ENCODE assay signal across 10 mouse cellular contexts in the genomic region with DNA sequence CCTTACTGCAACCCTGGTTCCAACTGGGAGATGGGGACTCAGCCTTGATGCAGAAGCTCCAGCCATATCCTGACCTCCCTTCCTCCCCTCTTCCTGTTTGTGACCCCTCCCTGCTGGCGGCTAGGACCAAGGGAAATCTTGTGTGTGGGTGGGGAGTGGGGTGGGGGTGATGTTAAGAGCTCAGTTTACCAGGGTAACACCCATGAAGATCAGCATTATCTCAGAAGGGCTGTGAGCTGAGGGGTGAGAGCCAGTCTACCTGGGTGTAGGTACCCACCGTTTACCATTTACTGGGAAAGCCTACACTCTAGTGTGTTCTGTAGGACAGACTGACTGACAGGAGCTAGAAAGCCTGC. TPM values are rescaled to one million over a fixed set of nuclear protein-coding genes. Genes with fewer than 3 reads are reported as not detected.
DNase-seq lines count a peak whose midpoint lies in the region; ATAC-seq and TF ChIP-seq lines count a peak whose summit lies in the region.
"Had no signal": no experiment of that assay in that cellular context is flagged by ENCODE, and none has a peak within 500 bp of the region (broad histone marks: within the 10 kb centered on the region; RNA-seq: fewer than 3 reads in every experiment).

No protein-coding gene starts in this region.

- no peak overlapping the region for H3K9ac ChIP-seq in stomach, embryonic 14.5 days (replicated peaks; ENCODE audit: low read depth, low read length)
- no peak overlapping the region for H3K9ac ChIP-seq in stomach, postnatal 0 days (ENCODE audit: low read length)
- H3K9ac ChIP-seq: liver, embryonic 14.5 days had no signal

- peak overlapping the region; percentile 85 for H3K4me3 ChIP-seq in cerebellum, adult 2 months (replicated peaks; ENCODE audit: insufficient read depth, low read depth, low read length)
- H3K4me3 ChIP-seq in stomach, embryonic 14.5 days (ENCODE audit: low read depth, low read length) = no peak overlapping the region
- no peak overlapping the region for H3K4me3 ChIP-seq in stomach, postnatal 0 days (ENCODE audit: low read depth, low read length)
- H3K4me3 ChIP-seq in midbrain, embryonic 10.5 days = peak overlapping the region; percentile 70
- peak overlapping the region; percentile 70; the same call in 1 of the 2 replicates for H3K4me3 ChIP-seq in olfactory bulb, adult 2 months (ENCODE audit: insufficient read depth, low read depth, low read length)
- H3K4me3 ChIP-seq: megakaryocyte, embryonic 14.5 days had no signal

- no peak for TF ChIP-seq POLR2A in cerebellum, adult 2 months (IDR thresholded peaks at IDR 0.05; ENCODE audit: borderline replicate concordance, insufficient read depth, low read length)
- no peak for TF ChIP-seq POLR2A in olfactory bulb, adult 2 months (IDR thresholded peaks at IDR 0.05; ENCODE audit: insufficient read depth, low read depth, low read length)

- H3K27me3 ChIP-seq in cerebellum, adult 2 months (ENCODE audit: control insufficient read depth, insufficient read depth, low read length) = no peaks in the 10 kb centered on the region
- H3K27me3 ChIP-seq in stomach, embryonic 14.5 days (ENCODE audit: control insufficient read depth, insufficient read depth, low read length) = peaks cover 40% of the 10 kb centered on the region
- H3K27me3 ChIP-seq in stomach, postnatal 0 days (ENCODE audit: control insufficient read depth, insufficient read depth, low read length) = peaks cover 12% of the 10 kb centered on the region; the same call in 1 of the 2 replicates
- peaks cover 80% of the 10 kb centered on the region for H3K27me3 ChIP-seq in midbrain, embryonic 10.5 days (ENCODE audit: low read depth, poor library complexity, severe bottlenecking)

- 0 out of 2 replicates have a peak overlapping the region, but pooled peaks have one; percentile 40 for H3K4me2 ChIP-seq in stomach, embryonic 14.5 days (replicated peaks; ENCODE audit: low read depth, low read length)
- H3K4me2 ChIP-seq in stomach, postnatal 0 days (replicated peaks; ENCODE audit: low read depth) = no peak overlapping the region

- no peak overlapping the region for H3K27ac ChIP-seq in cerebellum, adult 2 months (ENCODE audit: insufficient read depth, low read length)
- no peak overlapping the region for H3K27ac ChIP-seq in stomach, embryonic 14.5 days (ENCODE audit: low read length)
- no peak overlapping the region for H3K27ac ChIP-seq in stomach, postnatal 0 days (replicated peaks)
- peak overlapping the region; percentile 70; the same call in 1 of the 2 replicates for H3K27ac ChIP-seq in midbrain, embryonic 10.5 days (replicated peaks)
- H3K27ac ChIP-seq in olfactory bulb, adult 2 months (ENCODE audit: insufficient read depth, low read depth, low read length) = no peak overlapping the region
- H3K27ac ChIP-seq: liver, embryonic 14.5 days had no signal

- H3K9me3 ChIP-seq in stomach, embryonic 14.5 days (ENCODE audit: control insufficient read depth, low read depth, low read length) = no peaks in the 10 kb centered on the region
- H3K9me3 ChIP-seq in stomach, postnatal 0 days (ENCODE audit: control insufficient read depth, low read length) = no peaks in the 10 kb centered on the region
- H3K9me3 ChIP-seq in midbrain, embryonic 10.5 days (replicated peaks) = no peaks in the 10 kb centered on the region

- H3K4me1 ChIP-seq in cerebellum, adult 2 months (ENCODE audit: control insufficient read depth, insufficient read depth, low read length) = peaks cover 19% of the 10 kb centered on the region
- 0 out of 2 replicates have a peak, but pooled peaks cover 3% of the 10 kb centered on the region for H3K4me1 ChIP-seq in stomach, embryonic 14.5 days (ENCODE audit: control insufficient read depth, insufficient read depth, low read length)
- H3K4me1 ChIP-seq in stomach, postnatal 0 days (replicated peaks; ENCODE audit: control insufficient read depth, insufficient read depth) = no peaks in the 10 kb centered on the region
- peaks cover 43% of the 10 kb centered on the region for H3K4me1 ChIP-seq in midbrain, embryonic 10.5 days
- H3K4me1 ChIP-seq in olfactory bulb, adult 2 months (ENCODE audit: control insufficient read depth, insufficient read depth, low read length) = peaks cover 17% of the 10 kb centered on the region

- H3K36me3 ChIP-seq in stomach, embryonic 14.5 days (ENCODE audit: control insufficient read depth, insufficient read depth, low read length) = no peaks in the 10 kb centered on the region
- no peaks in the 10 kb centered on the region for H3K36me3 ChIP-seq in stomach, postnatal 0 days (ENCODE audit: control insufficient read depth, insufficient read depth, low read length)
- no peaks in the 10 kb centered on the region for H3K36me3 ChIP-seq in midbrain, embryonic 10.5 days

- no peak for TF ChIP-seq EP300 in stomach, postnatal 0 days (optimal IDR thresholded peaks at IDR 0.05)

- ATAC-seq in stomach, embryonic 14.5 days (ENCODE audit: insufficient number of reproducible peaks, insufficient read depth, low FRiP score, low read depth) = no peak
- ATAC-seq in stomach, postnatal 0 days (ENCODE audit: low FRiP score, low TSS enrichment) = no peak; the same call in 1 of the 2 replicates
- ATAC-seq in CD4-positive, CD25-positive, alpha-beta regulatory T cell, adult 4 months = no peak

- no peak for TF ChIP-seq CTCF in cerebellum, adult 2 months (IDR thresholded peaks at IDR 0.05; ENCODE audit: borderline replicate concordance, insufficient read depth, low read depth, low read length)
- TF ChIP-seq CTCF in stomach, postnatal 0 days (IDR thresholded peaks at IDR 0.05; ENCODE audit: low read depth) = no peak
- TF ChIP-seq CTCF in olfactory bulb, adult 2 months (IDR thresholded peaks at IDR 0.05; ENCODE audit: insufficient read depth, low read depth, low read length) = no peak

- no peak for DNase-seq in cerebellum, adult 2 months
- DNase-seq in cerebellum, adult 11 months = no peak
- DNase-seq in stomach, postnatal 0 days (ENCODE audit: low spot score) = no peak
- no peak for DNase-seq in midbrain, embryonic 10.5 days (ENCODE audit: low spot score)
- no peak for DNase-seq in kidney, adult 8-10 months

- WGBS in cerebellum, adult 2 months = 38% methylated on average over 1 of the region's 2 CpGs
- WGBS in stomach, embryonic 14.5 days = 43% methylated on average over 2 of the region's 2 CpGs
- WGBS in stomach, postnatal 0 days = 41% methylated on average over 2 of the region's 2 CpGs
- 46% methylated on average over 2 of the region's 2 CpGs for WGBS in midbrain, embryonic 10.5 days
- 40% methylated on average over 2 of the region's 2 CpGs for WGBS in olfactory bulb, adult 2 months

RNA-seq across cellular contexts. Expression of a gene that starts 0.5 kb away (rescaled TPM):
- polyA plus RNA-seq in cerebellum, adult 2 months (2012; rRNA removed) = 28.1 and 29.3 TPM in 2 replicates
- polyA plus RNA-seq in stomach, embryonic 14.5 days (2014; fragmentation: Nextera tagmentation; extraction: Ambion mirVana) = 0.32 and 0.61 TPM in 2 replicates
- 0.53 and 0.58 TPM in 2 replicates for polyA plus RNA-seq in stomach, postnatal 0 days (2015; fragmentation: Nextera tagmentation; extraction: Ambion mirVana)
- 0.15 and 0.24 TPM in 2 replicates for polyA plus RNA-seq in midbrain, embryonic 10.5 days (2016; fragmentation: Nextera tagmentation; extraction: Ambion mirVana)
- not detected in 2 replicates for polyA plus RNA-seq in olfactory bulb, adult 2 months (2012; ENCODE audit: insufficient read depth, insufficient read length, low replicate concordance, missing spikeins)
- polyA plus RNA-seq in CD4-positive, CD25-positive, alpha-beta regulatory T cell, adult 4 months (2017; shearing (Covaris generic)) = under 1 TPM in 1 of 2 experiments, not detected in 1; 0.36 TPM
- polyA plus RNA-seq: liver, embryonic 14.5 days had no signal

RNA-seq across cellular contexts. Expression of a gene that starts 30.4 kb away (rescaled TPM):
- polyA plus RNA-seq in cerebellum, adult 2 months (2012; rRNA removed) = 55.9 and 71.0 TPM in 2 replicates
- 0.77 and 1.3 TPM in 2 replicates for polyA plus RNA-seq in stomach, embryonic 14.5 days (2014; fragmentation: Nextera tagmentation; extraction: Ambion mirVana)
- polyA plus RNA-seq in stomach, postnatal 0 days (2015; fragmentation: Nextera tagmentation; extraction: Ambion mirVana) = 0.72 and 0.74 TPM in 2 replicates
- polyA plus RNA-seq in midbrain, embryonic 10.5 days (2016; fragmentation: Nextera tagmentation; extraction: Ambion mirVana) = 0.14 and 0.75 TPM in 2 replicates
- polyA plus RNA-seq in olfactory bulb, adult 2 months (2012; ENCODE audit: insufficient read depth, insufficient read length, low replicate concordance, missing spikeins) = not detected in 2 replicates
- polyA plus RNA-seq in CD4-positive, CD25-positive, alpha-beta regulatory T cell, adult 4 months (2017; shearing (Covaris generic)) = 1 to 10 TPM in 1 of 2 experiments, under 1 TPM in 1; 0.54 to 1.1 TPM
- polyA plus RNA-seq: liver, embryonic 14.5 days had no signal

RNA-seq across cellular contexts. Expression of a gene that starts 43.9 kb away (rescaled TPM):
- 122 and 127 TPM in 2 replicates for polyA plus RNA-seq in cerebellum, adult 2 months (2012; rRNA removed)
- 20.9 and 22.3 TPM in 2 replicates for polyA plus RNA-seq in stomach, embryonic 14.5 days (2014; fragmentation: Nextera tagmentation; extraction: Ambion mirVana)
- 10.1 and 10.8 TPM in 2 replicates for polyA plus RNA-seq in stomach, postnatal 0 days (2015; fragmentation: Nextera tagmentation; extraction: Ambion mirVana)
- 33.2 and 35.5 TPM in 2 replicates for polyA plus RNA-seq in midbrain, embryonic 10.5 days (2016; fragmentation: Nextera tagmentation; extraction: Ambion mirVana)
- polyA plus RNA-seq in olfactory bulb, adult 2 months (2012; ENCODE audit: insufficient read depth, insufficient read length, low replicate concordance, missing spikeins) = 112 TPM in 1 of 2 replicates, not detected in the other
- polyA plus RNA-seq in CD4-positive, CD25-positive, alpha-beta regulatory T cell, adult 4 months (2017; shearing (Covaris generic)) = 10 to 100 TPM; 20.0 to 29.3 TPM

Comparison
In these comparisons a context has a peak if more than half of its experiments do, and no peak if none do; other contexts are left out.
1. H3K4me3 ChIP-seq: peak in cerebellum, adult 2 months (single experiment), midbrain, embryonic 10.5 days (single experiment) and olfactory bulb, adult 2 months (single experiment); none in stomach, embryonic 14.5 days (single experiment) and stomach, postnatal 0 days (single experiment).
2. RNA of a gene that starts 0.5 kb away (polyA plus RNA-seq): 28.1 to 29.3 TPM in cerebellum, adult 2 months; 0.32 to 0.61 TPM in stomach, embryonic 14.5 days, 0.53 to 0.58 TPM in stomach, postnatal 0 days, 0.36 TPM in CD4-positive, CD25-positive, alpha-beta regulatory T cell, adult 4 months, 0.15 to 0.24 TPM in midbrain, embryonic 10.5 days and not detected in olfactory bulb, adult 2 months; every median in the first group is over 10 times any median in the second.
3. RNA of a gene that starts 30.4 kb away (polyA plus RNA-seq): 55.9 to 71.0 TPM in cerebellum, adult 2 months; 0.54 to 1.1 TPM in CD4-positive, CD25-positive, alpha-beta regulatory T cell, adult 4 months, 0.77 to 1.3 TPM in stomach, embryonic 14.5 days, 0.72 to 0.74 TPM in stomach, postnatal 0 days, 0.14 to 0.75 TPM in midbrain, embryonic 10.5 days and not detected in olfactory bulb, adult 2 months; every median in the first group is over 10 times any median in the second.